Mouse (Mus musculus): ENCODE data around the gene Tesk2. TPM values are rescaled to one million over a fixed set of nuclear protein-coding genes. Genes with fewer than 3 reads are reported as not detected.
A peak's percentile ranks its signal among the peaks of the same experiment; 100 is the strongest.

The Tesk2 gene
- total RNA-seq, 2 experiments from 2014 or later, result 4.8 to 5.4 TPM

DNA sequence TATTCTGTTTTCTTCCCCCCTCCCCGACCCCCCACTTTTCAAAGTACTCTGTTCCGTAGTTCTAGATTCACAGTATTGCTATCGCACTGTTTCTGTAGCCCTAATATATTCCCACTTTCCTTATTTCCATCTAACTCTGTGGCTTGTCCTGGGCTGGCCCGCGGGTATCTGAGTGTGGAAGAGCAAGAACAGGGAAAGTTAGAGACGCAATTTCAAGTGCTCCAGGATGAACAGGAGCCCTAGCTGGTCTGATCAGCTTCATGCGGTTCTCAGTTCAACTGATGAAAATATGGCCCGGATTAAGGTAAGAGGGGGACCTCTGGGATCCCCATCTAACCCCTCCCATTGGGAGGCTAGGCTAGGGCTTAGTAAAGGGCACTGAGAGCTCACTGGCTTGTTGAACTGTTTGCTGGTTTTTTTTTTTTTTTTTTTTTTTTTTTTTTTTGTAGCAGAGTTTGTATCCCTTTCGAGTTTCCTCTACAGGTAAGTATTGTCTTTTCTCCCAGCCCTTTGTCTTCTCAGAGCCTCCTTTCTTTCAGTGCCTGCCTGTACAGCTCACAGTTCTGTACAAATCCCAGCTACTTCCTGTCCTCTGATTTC is 11.9 kb upstream of the Tesk2 start:
- intact Hi-C loops (cut with DNase I), result loop anchor here (5.0 kb wide), 1 partner anchor 67 kb away; no protein-coding TSS in a partner anchor
- DNase-seq (ENCODE audit: low spot score in 2 of 2), result no peak

DNA sequence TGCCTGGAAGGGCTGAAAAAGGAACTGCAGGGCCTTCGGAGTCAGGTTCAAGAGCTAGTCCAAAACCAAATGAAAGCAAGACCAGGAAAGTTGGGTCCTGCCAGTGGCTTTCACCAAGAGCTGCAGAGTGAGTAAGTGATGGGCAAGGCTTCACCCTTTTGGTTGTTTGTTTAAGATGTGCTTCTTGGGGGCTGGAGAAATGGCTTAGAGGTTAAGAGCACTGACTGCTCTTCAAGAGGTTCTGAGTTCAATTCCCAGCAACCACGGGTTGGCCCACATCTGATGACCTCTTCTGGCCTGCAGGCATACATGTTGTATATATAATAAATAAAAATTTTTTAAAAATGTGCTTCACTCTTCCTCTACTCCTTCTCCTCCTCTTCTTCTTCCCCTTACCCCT is 10.6 kb upstream of the Tesk2 start:
- intact Hi-C loops (cut with DNase I), result no loop called here
- no peak for DNase-seq (ENCODE audit: low spot score in 2 of 2)

DNA sequence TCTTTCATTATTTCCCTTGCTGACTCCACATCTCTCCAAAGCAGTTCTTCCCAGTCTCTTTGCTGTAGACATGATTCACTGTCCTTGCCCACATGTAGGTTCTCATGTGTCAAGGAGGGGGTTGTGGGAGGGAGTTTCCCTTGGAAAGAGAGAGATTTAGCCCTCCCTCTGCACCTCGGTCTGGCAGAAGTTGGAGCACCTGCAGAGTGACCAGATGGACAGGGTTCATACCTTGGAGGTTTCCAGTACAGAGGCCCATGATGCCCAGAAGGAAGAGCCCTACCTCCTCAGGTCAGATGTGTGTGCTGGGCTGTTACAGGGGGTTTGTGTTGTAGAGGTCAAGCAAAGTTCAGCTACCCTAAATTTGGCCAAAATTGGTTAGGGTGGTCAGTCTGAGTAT is 8.2 kb upstream of the Tesk2 start:
- no peak for DNase-seq (ENCODE audit: low spot score in 2 of 2)
- intact Hi-C loops (cut with DNase I), result no loop called here

DNA sequence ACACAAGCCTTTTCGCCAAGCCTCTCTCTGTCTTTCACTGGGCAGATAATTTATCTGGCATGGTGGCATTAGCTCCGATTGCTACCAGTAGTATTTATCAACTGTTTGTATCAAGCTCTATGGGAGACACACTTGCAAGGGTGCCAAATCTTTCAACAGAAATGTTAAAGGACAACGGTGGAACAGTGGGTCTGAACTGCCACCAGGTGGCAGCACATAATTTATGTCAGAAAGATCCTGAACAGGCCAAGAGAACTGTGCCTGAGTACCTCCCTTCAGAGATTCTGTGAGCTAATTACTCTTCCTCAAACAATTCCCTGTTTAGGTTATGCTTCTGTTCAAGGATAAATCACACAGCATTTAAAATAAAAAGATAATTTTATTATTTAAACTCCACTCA is 1.4 kb upstream of the Tesk2 start:
- DNase-seq (ENCODE audit: low spot score in 2 of 2), result peak; percentile 43 to 52
- intact Hi-C loops (cut with DNase I), result loop anchor here (1.0 kb wide), 1 partner anchor 70 kb away; no protein-coding TSS in a partner anchor

DNA sequence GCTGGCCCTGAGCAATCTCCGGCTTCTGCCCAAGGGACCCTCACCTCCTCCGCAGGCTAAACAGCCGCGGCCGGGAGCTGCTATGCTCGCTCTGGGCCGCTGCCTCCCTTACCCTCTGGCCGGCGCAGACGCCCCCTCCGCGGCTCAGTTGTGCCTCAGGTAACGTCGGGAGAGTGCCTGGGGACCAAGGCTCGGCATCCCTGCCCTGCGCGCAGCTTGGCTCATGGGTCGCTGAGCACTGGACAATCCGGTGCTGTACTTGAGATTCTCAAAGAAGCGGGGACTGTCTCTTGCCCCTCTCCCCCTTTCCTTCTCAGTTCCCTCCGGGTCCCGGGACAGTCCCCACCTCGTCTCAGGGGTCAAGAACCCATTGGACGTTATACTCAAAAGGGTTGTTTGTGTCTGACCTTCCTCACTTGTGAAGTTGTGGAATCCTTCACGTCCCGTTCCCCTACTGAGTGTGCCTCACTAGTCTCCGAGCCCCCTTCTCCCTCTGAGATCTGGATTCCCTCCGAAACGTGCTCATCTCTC is 415 bp downstream of the Tesk2 start:
- no peak for DNase-seq (ENCODE audit: low spot score in 2 of 2)
- intact Hi-C loops (cut with DNase I), result loop anchor here (10.0 kb wide), 1 partner anchor 274 kb away; the partner anchor contains the start of genes Hectd3 and Urod

DNA sequence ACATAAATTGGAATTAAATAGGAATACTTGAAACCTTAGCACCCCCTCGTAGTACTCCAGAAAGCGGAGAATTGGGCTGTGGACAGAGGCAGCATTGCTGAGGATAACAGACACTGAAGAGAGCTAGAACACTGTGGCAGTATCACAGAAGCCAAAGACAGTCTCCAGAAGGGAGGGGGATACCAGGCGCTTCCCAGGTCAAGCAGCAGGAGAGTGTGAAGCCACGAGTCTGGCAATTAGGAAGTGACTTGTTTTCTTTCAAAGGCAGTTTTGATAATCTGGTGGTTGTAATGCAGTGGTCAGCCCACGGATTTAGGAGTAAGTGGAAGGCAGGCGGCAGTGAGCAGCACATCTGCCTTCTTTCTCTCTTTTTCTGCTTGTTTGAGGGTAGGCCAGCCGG is 1.5 kb downstream of the Tesk2 start:
- intact Hi-C loops (cut with DNase I), result loop anchor here (10.0 kb wide), 1 partner anchor 273 kb away; the partner anchor contains the start of genes Hectd3 and Urod
- DNase-seq (ENCODE audit: low spot score in 2 of 2), result no peak

DNA sequence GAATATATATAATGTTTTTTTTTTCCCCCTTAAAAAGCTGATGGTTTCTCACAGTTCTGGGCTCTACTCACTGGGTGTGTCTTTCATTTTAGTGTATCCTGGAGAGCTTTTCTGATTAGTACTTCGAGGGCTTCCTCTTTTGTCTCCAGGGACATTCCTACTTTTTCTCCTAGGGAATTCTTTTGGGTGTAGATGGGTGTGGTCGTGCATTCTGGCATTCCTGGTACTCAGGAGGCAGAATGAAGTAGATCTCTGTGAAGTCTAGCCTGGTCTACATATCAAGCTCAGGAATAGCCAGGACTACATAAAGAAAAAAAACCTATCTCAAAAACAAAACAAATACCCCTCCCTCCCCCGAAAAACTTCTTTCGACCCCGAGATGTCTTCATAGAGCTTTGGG is 4.7 kb downstream of the Tesk2 start:
- intact Hi-C loops (cut with DNase I), result loop anchor here (10.0 kb wide), 1 partner anchor 269 kb away; the partner anchor contains the start of genes Hectd3 and Urod
- DNase-seq (ENCODE audit: low spot score in 2 of 2), result no peak

DNA sequence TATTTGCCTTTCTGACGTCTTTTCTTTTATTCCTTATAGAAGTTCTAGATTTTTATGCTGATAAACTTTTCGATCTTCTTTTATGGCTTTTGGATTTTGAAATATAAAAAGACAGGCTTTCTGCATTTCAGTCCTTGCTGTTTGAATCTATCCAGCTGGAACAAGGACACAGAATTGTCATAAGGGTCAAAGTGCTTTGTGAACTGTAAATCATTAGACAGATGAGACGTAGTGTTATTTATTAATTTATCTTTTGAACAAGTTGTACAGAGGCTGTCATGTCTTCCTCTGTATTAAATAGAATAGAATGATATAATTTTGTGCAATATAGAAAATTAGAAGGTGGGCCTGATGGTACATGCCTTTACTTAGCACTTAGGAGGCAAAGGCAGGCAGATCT is 6.7 kb downstream of the Tesk2 start:
- intact Hi-C loops (cut with DNase I), result loop anchor here (10.0 kb wide), 1 partner anchor 267 kb away; the partner anchor contains the start of genes Hectd3 and Urod
- no peak for DNase-seq (ENCODE audit: low spot score in 2 of 2)

DNA sequence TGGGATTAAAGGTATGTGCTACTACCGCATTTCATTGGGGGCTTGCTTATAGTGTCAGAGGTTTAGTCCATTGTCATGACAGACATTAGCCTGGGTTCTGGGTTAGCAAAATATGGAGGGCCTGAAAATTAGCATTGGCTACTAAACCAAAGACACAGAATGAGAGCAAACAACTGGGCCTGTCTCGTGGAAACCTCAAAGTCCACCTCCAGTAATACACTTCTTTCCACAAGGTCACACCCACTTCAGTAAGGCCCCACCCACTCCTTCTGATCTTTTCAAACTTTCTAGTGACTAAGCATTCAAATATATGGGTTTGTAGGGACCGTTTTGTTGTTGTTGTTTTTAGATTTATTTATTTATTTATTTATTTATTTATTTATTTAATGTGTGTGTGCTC is 8.8 kb downstream of the Tesk2 start:
- no peak for DNase-seq (ENCODE audit: low spot score in 2 of 2)
- intact Hi-C loops (cut with DNase I), result loop anchor here (10.0 kb wide), 1 partner anchor 265 kb away; the partner anchor contains the start of genes Hectd3 and Urod

DNA sequence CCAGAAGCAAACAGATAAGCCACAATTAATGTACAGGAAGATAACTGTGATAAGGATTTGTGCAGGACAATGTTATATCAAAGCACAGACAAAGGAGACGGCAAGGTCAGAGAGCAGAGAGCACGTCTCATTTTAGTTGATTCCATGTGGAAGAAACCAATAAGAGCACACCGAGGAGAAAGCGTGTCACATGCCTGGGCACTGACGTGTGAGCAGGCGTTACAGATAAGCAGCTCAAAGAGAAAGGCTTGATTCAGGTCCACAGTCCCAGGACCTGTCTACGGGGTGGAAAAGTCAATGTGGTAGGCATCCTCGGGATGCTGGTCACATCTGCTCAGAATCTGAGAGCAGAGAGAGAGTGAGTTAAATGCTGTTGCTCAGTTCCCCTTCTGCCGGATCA is 10.3 kb downstream of the Tesk2 start:
- no peak for DNase-seq (ENCODE audit: low spot score in 2 of 2)
- intact Hi-C loops (cut with DNase I), result no loop called here

DNA sequence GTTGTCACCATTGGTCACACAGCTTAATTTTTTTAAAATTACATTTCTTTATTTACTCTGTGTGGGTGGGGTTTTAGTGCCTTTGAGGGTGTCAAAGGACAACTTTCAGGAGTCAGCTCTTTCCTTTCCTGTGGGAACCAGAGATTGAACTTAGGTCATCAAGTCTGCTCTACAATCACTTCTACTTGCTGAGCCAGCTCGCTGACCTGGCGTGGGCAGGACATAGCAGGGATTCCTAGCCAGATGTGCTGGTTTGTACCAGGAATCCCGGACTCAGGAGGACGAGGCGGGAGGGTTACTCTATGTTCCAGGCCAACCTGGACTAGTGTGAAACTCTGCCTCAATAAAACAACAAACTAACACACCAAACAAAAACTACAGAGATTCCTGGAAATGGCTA is 11.6 kb downstream of the Tesk2 start:
- no peak for DNase-seq (ENCODE audit: low spot score in 2 of 2)
- intact Hi-C loops (cut with DNase I), result no loop called here

DNA sequence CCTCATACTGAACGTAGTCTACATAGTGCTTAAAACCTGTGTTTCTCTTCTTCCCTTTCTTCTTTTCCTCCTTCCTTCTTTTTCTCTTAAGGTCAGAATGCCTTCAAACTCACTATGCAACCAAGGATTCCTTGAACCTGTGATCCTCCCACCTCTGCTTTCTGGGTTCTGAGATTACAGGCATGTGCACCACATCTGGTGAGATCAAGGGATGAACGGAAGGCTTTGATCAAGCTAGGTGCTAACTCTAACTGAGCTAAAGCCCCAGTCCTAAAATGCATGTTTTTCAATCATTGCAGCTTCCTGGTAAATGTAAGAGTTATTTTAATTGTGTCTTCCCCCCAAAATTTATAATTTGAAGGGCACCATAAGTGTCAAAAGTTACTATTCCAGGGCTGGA is 14.2 kb downstream of the Tesk2 start:
- intact Hi-C loops (cut with DNase I), result no loop called here
- DNase-seq (ENCODE audit: low spot score in 2 of 2), result no peak

DNA sequence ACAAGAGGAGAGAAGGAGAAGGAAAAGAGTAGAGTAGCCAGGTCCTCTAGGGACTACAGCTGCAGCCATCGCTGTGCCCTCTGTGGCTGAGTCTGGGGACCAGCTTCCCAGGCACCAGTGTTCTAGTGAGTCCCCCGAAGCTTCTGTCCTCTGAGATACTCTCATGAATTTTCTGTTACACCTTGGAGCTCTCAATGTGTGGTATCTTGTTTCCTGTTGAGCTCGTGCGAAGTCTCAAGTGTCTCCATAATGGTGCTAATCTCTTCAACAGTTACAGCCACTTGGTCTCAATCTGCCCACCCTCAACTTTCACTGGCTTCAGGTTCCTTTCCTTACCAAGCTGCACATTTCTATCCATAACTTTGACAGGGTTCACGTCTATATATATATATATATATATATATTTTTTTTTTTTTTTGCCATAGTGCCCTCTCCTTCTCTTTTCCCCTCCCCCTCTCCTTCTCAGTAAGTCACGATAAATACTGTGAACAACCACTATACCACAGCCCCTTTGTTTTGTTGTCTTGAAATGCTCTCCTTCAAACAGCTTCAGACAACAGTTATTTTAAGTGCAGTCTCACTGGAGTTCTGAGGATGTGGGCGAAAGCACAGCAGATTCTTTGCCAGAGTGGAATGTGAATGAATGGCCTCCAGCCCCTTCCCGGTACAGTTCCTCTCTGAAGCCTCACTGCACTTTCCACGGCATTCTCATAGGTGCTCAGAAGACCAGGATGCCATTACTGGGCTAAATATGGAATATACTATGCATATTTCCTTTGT is 18.4 kb downstream of the Tesk2 start:
- intact Hi-C loops (cut with DNase I), result no loop called here
- DNase-seq (ENCODE audit: low spot score in 2 of 2), result peak in 1 of 2 experiments; percentile 7

DNA sequence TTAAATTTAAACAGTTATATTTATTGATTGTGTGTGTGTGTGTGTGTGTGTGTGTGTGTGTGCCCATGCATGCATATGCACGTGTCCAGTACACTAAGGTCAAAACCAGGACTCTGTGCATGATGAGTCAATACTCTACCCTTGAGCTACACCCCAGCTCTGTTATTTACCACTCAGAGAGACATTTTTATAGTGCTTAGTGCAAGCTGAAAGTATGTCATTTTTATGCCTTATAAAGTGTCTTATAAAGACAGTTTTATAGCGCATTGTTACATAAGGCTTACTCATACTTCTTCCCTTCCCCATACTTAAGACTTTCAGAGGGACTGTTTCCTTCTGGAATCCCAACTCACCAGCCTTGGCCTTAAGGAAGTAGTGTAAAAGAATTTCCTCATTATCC is 29.0 kb downstream of the Tesk2 start:
- no peak for DNase-seq (ENCODE audit: low spot score in 2 of 2)
- intact Hi-C loops (cut with DNase I), result no loop called here

DNA sequence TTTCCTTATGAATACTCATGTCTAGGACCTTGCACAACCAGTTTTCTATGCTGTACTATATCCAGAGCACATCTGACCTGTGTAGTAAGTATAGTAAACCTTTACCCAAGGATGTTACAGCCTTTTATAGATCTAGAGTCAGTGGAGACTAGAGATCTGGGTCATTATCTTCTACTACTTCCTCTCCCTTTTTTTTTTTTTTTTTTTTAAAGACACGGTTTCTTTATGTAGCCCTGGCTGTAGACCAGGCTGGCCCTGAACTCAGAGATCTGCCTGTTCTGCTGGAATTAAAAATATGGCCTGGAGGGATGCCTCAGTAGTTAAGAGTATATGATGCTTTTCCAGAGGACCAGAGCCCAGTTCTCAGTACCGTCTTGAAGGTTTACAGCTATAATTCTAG is 41.2 kb downstream of the Tesk2 start:
- intact Hi-C loops (cut with DNase I), result no loop called here
- DNase-seq (ENCODE audit: low spot score in 2 of 2), result no peak

DNA sequence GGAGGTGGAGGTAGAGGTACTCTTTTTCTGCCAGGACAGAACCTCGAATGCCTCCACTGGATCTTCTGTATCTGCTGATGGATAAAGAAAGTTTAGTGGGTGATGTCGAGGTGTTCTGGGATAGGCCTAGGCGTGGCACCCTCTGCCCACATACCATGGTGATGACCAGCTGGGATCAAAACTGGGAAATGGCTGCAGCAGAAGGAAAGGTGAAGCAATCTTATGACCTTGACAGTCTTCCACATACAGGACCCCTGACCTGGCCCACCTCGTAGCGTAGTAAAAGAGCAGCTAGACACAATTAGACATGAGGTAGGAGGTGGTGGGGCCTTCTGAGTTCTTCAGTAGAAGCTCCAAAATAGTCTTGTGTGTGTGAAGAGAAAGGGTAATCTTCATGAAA is 43.3 kb downstream of the Tesk2 start:
- intact Hi-C loops (cut with DNase I), result no loop called here

DNA sequence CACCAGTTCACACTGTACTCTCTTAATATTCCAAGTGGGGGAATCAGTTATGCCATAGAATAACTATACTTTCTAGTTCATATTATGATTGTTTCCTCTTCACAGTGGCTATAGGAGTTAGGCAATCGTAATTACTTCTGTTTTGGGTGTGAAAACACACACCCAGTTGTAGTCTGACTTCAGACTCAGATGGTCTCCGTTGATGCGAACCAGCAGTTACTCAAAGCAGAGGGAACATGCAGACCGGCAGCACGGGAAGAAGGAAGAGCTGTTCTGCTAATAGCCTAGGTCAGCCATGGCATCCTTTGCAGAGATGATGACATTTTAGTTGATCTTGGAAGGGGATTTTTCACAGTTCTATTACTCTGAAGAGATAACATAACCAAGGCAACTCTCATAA is 47.8 kb downstream of the Tesk2 start:
- DNase-seq (ENCODE audit: low spot score in 2 of 2), result no peak
- intact Hi-C loops (cut with DNase I), result no loop called here

More for the DNA sequence above, 43.3 kb downstream of the Tesk2 start:
- DNase-seq (ENCODE audit: low spot score in 2 of 2), result no peak

DNA sequence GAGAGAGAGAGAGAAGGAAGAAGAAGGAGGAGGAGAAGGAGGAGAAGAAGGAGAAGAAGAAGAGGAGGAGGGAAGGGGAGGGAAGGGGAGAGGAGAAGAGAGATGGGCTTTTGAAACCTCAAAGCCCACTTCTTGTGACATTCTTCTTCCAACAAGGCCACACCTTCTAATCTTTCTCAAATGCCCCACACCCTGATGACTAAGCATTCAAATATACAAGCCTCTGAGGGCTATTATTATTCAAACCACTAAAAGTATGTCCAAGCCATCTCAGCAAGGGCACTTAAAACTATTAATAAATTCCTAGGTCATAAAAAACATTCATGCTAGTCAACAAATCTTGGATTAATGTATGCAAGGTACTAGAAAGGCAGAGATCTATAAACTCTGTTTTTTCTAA is 48.3 kb downstream of the Tesk2 start:
- DNase-seq (ENCODE audit: low spot score in 2 of 2), result no peak
- intact Hi-C loops (cut with DNase I), result no loop called here

DNA sequence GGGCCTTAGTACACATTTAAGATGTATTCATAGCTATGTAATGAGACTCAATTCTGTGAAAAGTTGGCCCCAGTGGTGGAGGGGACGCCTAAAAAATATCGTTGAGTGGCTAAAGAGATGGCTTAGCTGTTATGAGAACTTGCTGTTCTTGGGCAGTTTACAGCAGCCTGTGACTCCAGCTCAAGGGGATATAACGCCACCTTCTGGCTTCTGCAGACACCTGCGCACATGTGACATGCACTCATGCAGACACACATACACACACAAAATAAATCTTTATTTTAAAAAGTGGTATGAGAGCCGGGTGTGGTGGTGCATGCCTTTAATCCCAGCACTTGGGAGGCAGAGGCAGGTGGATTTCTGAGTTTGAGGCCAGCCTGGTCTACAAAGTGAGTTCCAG is 55.6 kb downstream of the Tesk2 start:
- intact Hi-C loops (cut with DNase I), result no loop called here
- DNase-seq (ENCODE audit: low spot score in 2 of 2), result no peak

DNA sequence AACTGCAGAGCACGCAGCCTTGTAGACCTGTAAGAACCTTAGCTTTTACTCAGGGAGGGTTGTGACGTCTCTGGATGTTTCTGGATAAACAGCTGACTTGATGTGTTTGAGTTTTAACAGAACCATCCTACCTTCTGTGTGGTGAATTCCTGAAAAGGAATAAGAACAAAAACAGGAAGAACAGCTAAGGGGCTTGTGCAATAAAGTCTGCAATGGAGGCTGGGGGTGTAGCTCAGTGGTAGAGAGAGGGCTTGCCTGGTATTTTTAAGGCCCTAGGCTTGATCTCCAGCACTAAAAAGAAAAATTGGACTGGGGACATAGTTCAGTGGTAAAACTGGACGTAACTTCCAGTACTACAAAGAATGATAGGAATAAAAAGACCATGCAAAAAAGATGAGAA is 56.3 kb downstream of the Tesk2 start:
- intact Hi-C loops (cut with DNase I), result no loop called here
- DNase-seq (ENCODE audit: low spot score in 2 of 2), result no peak

DNA sequence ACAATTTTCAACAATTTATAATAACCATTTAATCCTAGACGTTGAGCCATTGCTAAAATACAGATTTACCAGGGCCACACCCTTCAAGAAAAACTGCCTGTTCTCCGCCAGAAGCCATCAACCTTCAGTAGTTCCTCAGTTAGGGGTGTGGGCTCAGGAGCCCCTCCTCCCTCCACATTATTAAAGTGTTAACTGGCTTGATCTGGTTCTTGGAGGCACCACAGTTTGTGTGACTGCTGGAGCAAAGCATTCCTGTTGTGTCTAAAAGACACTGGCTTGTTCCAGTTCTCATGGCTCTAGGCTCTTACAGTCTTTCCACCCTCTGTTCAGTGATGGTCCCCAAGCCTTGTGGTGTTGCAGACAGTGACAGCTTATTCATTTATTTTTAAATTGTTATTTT is 59.8 kb downstream of the Tesk2 start:
- intact Hi-C loops (cut with DNase I), result no loop called here
- no peak for DNase-seq (ENCODE audit: low spot score in 2 of 2)
